13 mouse cellular contexts compared by ENCODE assay signal in genomic region chr17:71004186-71004960, GRCm38 (mm10). TPM values are rescaled to one million over a fixed set of nuclear protein-coding genes. Genes with fewer than 3 reads are reported as not detected.
A peak's percentile ranks its signal among the peaks of the same experiment; 100 is the strongest.
DNase-seq lines count a peak whose midpoint lies in the region; ATAC-seq and TF ChIP-seq lines count a peak whose summit lies in the region.
"Had no signal": no experiment of that assay in that cellular context is flagged by ENCODE, and none has a peak within 500 bp of the region (broad histone marks: within the 10 kb centered on the region; RNA-seq: fewer than 3 reads in every experiment).

No protein-coding gene starts in this region.

- ATAC-seq in hindbrain, postnatal 0 days: no peak
- no peak for ATAC-seq in hindbrain, embryonic 14.5 days (ENCODE audit: low FRiP score)
- no peak for ATAC-seq in liver, embryonic 11.5 days (replicated peaks; ENCODE audit: low FRiP score)
- peak; percentile 16 for ATAC-seq in megakaryocyte-erythroid progenitor cell, adult 5-6 weeks (replicated peaks; ENCODE audit: low FRiP score, low TSS enrichment, poor library complexity, severe bottlenecking)
- no peak for ATAC-seq in activated CD4-positive, CD25-positive, alpha-beta regulatory T cell, adult 4 months

- H3K4me2 ChIP-seq in hindbrain, postnatal 0 days (ENCODE audit: low read depth, low read length): no peak overlapping the region
- H3K4me2 ChIP-seq in hindbrain, embryonic 14.5 days (replicated peaks): no peak overlapping the region
- H3K4me2 ChIP-seq in liver, embryonic 11.5 days: peak overlapping the region; percentile 80
- H3K4me2 ChIP-seq: hindbrain, embryonic 12.5 days had no signal

- H3K9me3 ChIP-seq in hindbrain, postnatal 0 days (ENCODE audit: low read length): no peaks in the 10 kb centered on the region
- no peaks in the 10 kb centered on the region for H3K9me3 ChIP-seq in hindbrain, embryonic 14.5 days (ENCODE audit: control insufficient read depth, low read length)
- no peaks in the 10 kb centered on the region for H3K9me3 ChIP-seq in liver, embryonic 11.5 days (ENCODE audit: control insufficient read depth, low read length)
- H3K9me3 ChIP-seq: hindbrain, embryonic 12.5 days; limb, embryonic 13.5 days had no signal

- TF ChIP-seq CTCF in hindbrain, postnatal 0 days (IDR thresholded peaks at IDR 0.05; ENCODE audit: low read depth): peak; percentile 43

- WGBS in hindbrain, postnatal 0 days: 94% methylated on average over 10 of the region's 10 CpGs
- 95% methylated on average over 10 of the region's 10 CpGs for WGBS in hindbrain, embryonic 14.5 days
- 86% methylated on average over 10 of the region's 10 CpGs for WGBS in liver, embryonic 11.5 days

- H3K27me3 ChIP-seq in hindbrain, postnatal 0 days (ENCODE audit: insufficient read depth, low read length): no peaks in the 10 kb centered on the region
- no peaks in the 10 kb centered on the region for H3K27me3 ChIP-seq in hindbrain, embryonic 14.5 days (ENCODE audit: control insufficient read depth, insufficient read depth, low read length)
- H3K27me3 ChIP-seq in liver, embryonic 11.5 days (replicated peaks; ENCODE audit: control insufficient read depth, insufficient read depth, low read length): no peaks in the 10 kb centered on the region
- H3K27me3 ChIP-seq: hindbrain, embryonic 12.5 days; limb, embryonic 13.5 days had no signal

- no peak overlapping the region for H3K9ac ChIP-seq in hindbrain, postnatal 0 days (replicated peaks; ENCODE audit: low read length)
- H3K9ac ChIP-seq in hindbrain, embryonic 14.5 days: no peak overlapping the region
- no peak overlapping the region for H3K9ac ChIP-seq in liver, embryonic 11.5 days (ENCODE audit: low read depth, low read length)
- H3K9ac ChIP-seq: hindbrain, embryonic 12.5 days; limb, embryonic 13.5 days had no signal

- no peak for DNase-seq in hindbrain, postnatal 0 days (ENCODE audit: low spot score)
- no peak for DNase-seq in hindbrain, embryonic 14.5 days (ENCODE audit: low spot score)
- DNase-seq in ZHBTc4 (ENCODE audit: low read depth, low spot score): peak; percentile 36
- DNase-seq in liver, embryonic 11.5 days (ENCODE audit: low spot score): no peak
- DNase-seq in T-cell, adult 2 months (ENCODE audit: low spot score): no peak
- DNase-seq: adrenal gland, postnatal 25 days; cerebellum, adult 9-11 months; thymus, postnatal 25 days had no signal

- no peaks in the 10 kb centered on the region for H3K4me1 ChIP-seq in hindbrain, postnatal 0 days (ENCODE audit: insufficient read depth, low read length)
- peaks cover 15% of the 10 kb centered on the region; the same call in 1 of the 2 replicates for H3K4me1 ChIP-seq in hindbrain, embryonic 14.5 days (replicated peaks; ENCODE audit: control insufficient read depth, insufficient read depth, low read length)
- H3K4me1 ChIP-seq in liver, embryonic 11.5 days (replicated peaks; ENCODE audit: control insufficient read depth, insufficient read depth, low read length): peaks cover 25% of the 10 kb centered on the region

- H3K4me3 ChIP-seq in hindbrain, postnatal 0 days (ENCODE audit: low read length): no peak overlapping the region
- no peak overlapping the region for H3K4me3 ChIP-seq in hindbrain, embryonic 14.5 days (replicated peaks; ENCODE audit: low read length)
- no peak overlapping the region for H3K4me3 ChIP-seq in liver, embryonic 11.5 days (ENCODE audit: low read depth, low read length)
- H3K4me3 ChIP-seq: erythroblast, embryonic 14.5 days; hindbrain, embryonic 12.5 days; limb, embryonic 13.5 days had no signal

- H3K27ac ChIP-seq in hindbrain, postnatal 0 days: no peak overlapping the region
- H3K27ac ChIP-seq in hindbrain, embryonic 14.5 days: no peak overlapping the region
- H3K27ac ChIP-seq in liver, embryonic 11.5 days (ENCODE audit: low read depth, low read length): 0 out of 2 replicates have a peak overlapping the region, but pooled peaks have one; percentile 47
- H3K27ac ChIP-seq: hindbrain, embryonic 12.5 days had no signal

- no peaks in the 10 kb centered on the region for H3K36me3 ChIP-seq in hindbrain, postnatal 0 days (ENCODE audit: insufficient read depth, low read length)
- H3K36me3 ChIP-seq in hindbrain, embryonic 14.5 days (replicated peaks; ENCODE audit: control insufficient read depth, insufficient read depth): no peaks in the 10 kb centered on the region
- no peaks in the 10 kb centered on the region for H3K36me3 ChIP-seq in liver, embryonic 11.5 days (ENCODE audit: control insufficient read depth, insufficient read depth, low read length)
- H3K36me3 ChIP-seq: hindbrain, embryonic 12.5 days; limb, embryonic 13.5 days had no signal

RNA-seq across cellular contexts. Expression of gene Myl12a, which starts 1.7 kb away (rescaled TPM):
- total RNA-seq in hindbrain, postnatal 0 days (2014; rRNA removed): 30.9 and 36.5 TPM in 2 replicates
- polyA plus RNA-seq in hindbrain, postnatal 0 days (2015; fragmentation: Nextera tagmentation; extraction: Ambion mirVana): 101 and 107 TPM in 2 replicates
- 106 and 119 TPM in 2 replicates for polyA plus RNA-seq in hindbrain, embryonic 14.5 days (2014; fragmentation: Nextera tagmentation; extraction: Ambion mirVana)
- polyA plus RNA-seq in liver, embryonic 11.5 days (2014; fragmentation: Nextera tagmentation; extraction: Ambion mirVana): 428 and 442 TPM in 2 replicates
- 185 and 246 TPM in 2 replicates for total RNA-seq in megakaryocyte-erythroid progenitor cell, adult 5-6 weeks (2014; fragmentation: Nextera tagmentation)
- 162 and 168 TPM in 2 replicates for total RNA-seq in megakaryocyte-erythroid progenitor cell, adult 5-6 weeks (2017)
- 100 to 1,000 TPM; 693 to 929 TPM for polyA plus RNA-seq in activated CD4-positive, CD25-positive, alpha-beta regulatory T cell, adult 4 months (2017; shearing (Covaris generic))

RNA-seq across cellular contexts. Expression of gene Myom1, which starts 1.9 kb away (rescaled TPM):
- total RNA-seq in hindbrain, postnatal 0 days (2014; rRNA removed): 1.7 and 3.7 TPM in 2 replicates
- 0.82 and 0.90 TPM in 2 replicates for polyA plus RNA-seq in hindbrain, postnatal 0 days (2015; fragmentation: Nextera tagmentation; extraction: Ambion mirVana)
- 1.5 and 2.3 TPM in 2 replicates for polyA plus RNA-seq in hindbrain, embryonic 14.5 days (2014; fragmentation: Nextera tagmentation; extraction: Ambion mirVana)
- 5.8 and 7.3 TPM in 2 replicates for polyA plus RNA-seq in liver, embryonic 11.5 days (2014; fragmentation: Nextera tagmentation; extraction: Ambion mirVana)
- 2.8 and 9.2 TPM in 2 replicates for total RNA-seq in megakaryocyte-erythroid progenitor cell, adult 5-6 weeks (2014; fragmentation: Nextera tagmentation)
- 1.0 and 1.9 TPM in 2 replicates for total RNA-seq in megakaryocyte-erythroid progenitor cell, adult 5-6 weeks (2017)
- polyA plus RNA-seq in activated CD4-positive, CD25-positive, alpha-beta regulatory T cell, adult 4 months (2017; shearing (Covaris generic)): under 1 TPM in 1 of 2 experiments, not detected in 1; 0.26 TPM
- polyA plus RNA-seq: erythroblast, embryonic 14.5 days had no signal
